Comparison of ENCODE assay signal across 9 mouse cellular contexts in genomic region chr10:80130403-80131031, GRCm38 (mm10). TPM values are rescaled to one million over a fixed set of nuclear protein-coding genes. Genes with fewer than 3 reads are reported as not detected.
DNase-seq lines count a peak whose midpoint lies in the region; ATAC-seq lines count a peak whose summit lies in the region.
"Had no signal": no experiment of that assay in that cellular context is flagged by ENCODE, and none has a peak within 500 bp of the region (broad histone marks: within the 10 kb centered on the region; RNA-seq: fewer than 3 reads in every experiment).

No protein-coding gene starts in this region.

- ATAC-seq in frontal cortex, adult (ENCODE audit: low TSS enrichment), result 0 out of 2 replicates have a peak, but pooled peaks have one; percentile 4
- no peak for ATAC-seq in midbrain, embryonic 11.5 days (ENCODE audit: low FRiP score)
- ATAC-seq in midbrain, embryonic 16.5 days, result no peak; the same call in 1 of the 2 replicates
- peak; percentile 42; the same call in 1 of the 2 replicates for ATAC-seq in stomach, embryonic 14.5 days (ENCODE audit: insufficient number of reproducible peaks, insufficient read depth, low FRiP score, low read depth)
- ATAC-seq in activated CD4-positive, CD25-positive, alpha-beta regulatory T cell, adult 4 months, result no peak
- no peak for ATAC-seq in megakaryocyte-erythroid progenitor cell, adult 5-6 weeks (replicated peaks; ENCODE audit: low FRiP score, low TSS enrichment, poor library complexity, severe bottlenecking)

- no peak overlapping the region for H3K27ac ChIP-seq in midbrain, embryonic 11.5 days (ENCODE audit: low read depth, low read length)
- H3K27ac ChIP-seq in midbrain, embryonic 16.5 days (ENCODE audit: low read length), result no peak overlapping the region
- peak overlapping the region; percentile 27; the same call in 1 of the 2 replicates for H3K27ac ChIP-seq in stomach, embryonic 14.5 days (ENCODE audit: low read length)

- no peak overlapping the region for H3K4me2 ChIP-seq in midbrain, embryonic 11.5 days
- H3K4me2 ChIP-seq in midbrain, embryonic 16.5 days (ENCODE audit: low read length), result no peak overlapping the region
- no peak overlapping the region for H3K4me2 ChIP-seq in stomach, embryonic 14.5 days (replicated peaks; ENCODE audit: low read depth, low read length)

- no peak overlapping the region for H3K9ac ChIP-seq in midbrain, embryonic 11.5 days (ENCODE audit: low read length)
- H3K9ac ChIP-seq in midbrain, embryonic 16.5 days (ENCODE audit: low read depth, low read length), result no peak overlapping the region
- H3K9ac ChIP-seq in stomach, embryonic 14.5 days (replicated peaks; ENCODE audit: low read depth, low read length), result no peak overlapping the region

- 87% methylated on average over 18 of the region's 18 CpGs for WGBS in midbrain, embryonic 11.5 days
- WGBS in midbrain, embryonic 16.5 days, result 89% methylated on average over 18 of the region's 18 CpGs
- WGBS in stomach, embryonic 14.5 days, result 65% methylated on average over 18 of the region's 18 CpGs

- no peak overlapping the region for H3K4me3 ChIP-seq in midbrain, embryonic 11.5 days (ENCODE audit: low read depth, low read length)
- no peak overlapping the region for H3K4me3 ChIP-seq in midbrain, embryonic 16.5 days (ENCODE audit: low read depth, low read length)
- H3K4me3 ChIP-seq in stomach, embryonic 14.5 days (ENCODE audit: low read depth, low read length), result no peak overlapping the region

- no peaks in the 10 kb centered on the region for H3K9me3 ChIP-seq in midbrain, embryonic 11.5 days (ENCODE audit: control insufficient read depth, low read length)
- H3K9me3 ChIP-seq in midbrain, embryonic 16.5 days (replicated peaks; ENCODE audit: control insufficient read depth, low read length, poor library complexity, severe bottlenecking), result no peaks in the 10 kb centered on the region
- no peaks in the 10 kb centered on the region for H3K9me3 ChIP-seq in stomach, embryonic 14.5 days (ENCODE audit: control insufficient read depth, low read depth, low read length)

- peaks cover 27% of the 10 kb centered on the region for H3K36me3 ChIP-seq in midbrain, embryonic 11.5 days (ENCODE audit: control insufficient read depth, insufficient read depth, low read length)
- H3K36me3 ChIP-seq in midbrain, embryonic 16.5 days (ENCODE audit: control insufficient read depth, insufficient read depth, low read length), result peaks cover 49% of the 10 kb centered on the region
- peaks cover 67% of the 10 kb centered on the region for H3K36me3 ChIP-seq in stomach, embryonic 14.5 days (ENCODE audit: control insufficient read depth, insufficient read depth, low read length)

- DNase-seq in frontal cortex, postnatal 10 days (ENCODE audit: low spot score in 2 of 2), result no peak
- DNase-seq in midbrain, embryonic 11.5 days (ENCODE audit: low spot score, missing footprints), result peak; percentile 71
- peak; percentile 72 for DNase-seq in kidney, postnatal 10 days
- DNase-seq: lung, adult 2 months had no signal

- H3K4me1 ChIP-seq in midbrain, embryonic 11.5 days (ENCODE audit: control insufficient read depth, insufficient read depth, low read length), result peaks cover 13% of the 10 kb centered on the region
- no peaks in the 10 kb centered on the region for H3K4me1 ChIP-seq in midbrain, embryonic 16.5 days (ENCODE audit: control insufficient read depth, insufficient read depth, low read length)
- peaks cover 4% of the 10 kb centered on the region; the same call in 1 of the 2 replicates for H3K4me1 ChIP-seq in stomach, embryonic 14.5 days (ENCODE audit: control insufficient read depth, insufficient read depth, low read length)

- H3K27me3 ChIP-seq in midbrain, embryonic 11.5 days (ENCODE audit: control insufficient read depth, insufficient read depth, low read length), result peaks cover 2% of the 10 kb centered on the region; the same call in 1 of the 2 replicates
- no peaks in the 10 kb centered on the region for H3K27me3 ChIP-seq in midbrain, embryonic 16.5 days (ENCODE audit: control insufficient read depth, insufficient read depth, low read depth, low read length)
- no peaks in the 10 kb centered on the region for H3K27me3 ChIP-seq in stomach, embryonic 14.5 days (ENCODE audit: control insufficient read depth, insufficient read depth, low read length)

RNA-seq across cellular contexts. Expression of gene Atp5d, which starts 7.9 kb away (rescaled TPM):
- 329 and 355 TPM in 2 replicates for polyA plus RNA-seq in midbrain, embryonic 11.5 days (2014; fragmentation: Nextera tagmentation; extraction: Ambion mirVana)
- 433 and 454 TPM in 2 replicates for polyA plus RNA-seq in midbrain, embryonic 16.5 days (2015; fragmentation: Nextera tagmentation; extraction: Ambion mirVana)
- polyA plus RNA-seq in stomach, embryonic 14.5 days (2014; fragmentation: Nextera tagmentation; extraction: Ambion mirVana), result 481 and 531 TPM in 2 replicates
- polyA plus RNA-seq in activated CD4-positive, CD25-positive, alpha-beta regulatory T cell, adult 4 months (2017; shearing (Covaris generic)), result 100 to 1,000 TPM; 338 to 428 TPM
- total RNA-seq in megakaryocyte-erythroid progenitor cell, adult 5-6 weeks (2014; fragmentation: Nextera tagmentation), result 282 and 325 TPM in 2 replicates
- 29.3 and 49.3 TPM in 2 replicates for total RNA-seq in megakaryocyte-erythroid progenitor cell, adult 5-6 weeks (2017)

RNA-seq across cellular contexts. Expression of gene Cbarp, which starts 10.1 kb away (rescaled TPM):
- 11.1 and 11.8 TPM in 2 replicates for polyA plus RNA-seq in midbrain, embryonic 11.5 days (2014; fragmentation: Nextera tagmentation; extraction: Ambion mirVana)
- 70.3 and 81.6 TPM in 2 replicates for polyA plus RNA-seq in midbrain, embryonic 16.5 days (2015; fragmentation: Nextera tagmentation; extraction: Ambion mirVana)
- 7.5 and 10.1 TPM in 2 replicates for polyA plus RNA-seq in stomach, embryonic 14.5 days (2014; fragmentation: Nextera tagmentation; extraction: Ambion mirVana)
- under 1 TPM; 0.74 to 0.96 TPM for polyA plus RNA-seq in activated CD4-positive, CD25-positive, alpha-beta regulatory T cell, adult 4 months (2017; shearing (Covaris generic))
- 5.2 and 10.5 TPM in 2 replicates for total RNA-seq in megakaryocyte-erythroid progenitor cell, adult 5-6 weeks (2014; fragmentation: Nextera tagmentation)
- 3.7 TPM in 1 of 2 replicates, not detected in the other for total RNA-seq in megakaryocyte-erythroid progenitor cell, adult 5-6 weeks (2017)

RNA-seq across cellular contexts. Expression of gene Stk11, which starts 14.9 kb away (rescaled TPM):
- polyA plus RNA-seq in midbrain, embryonic 11.5 days (2014; fragmentation: Nextera tagmentation; extraction: Ambion mirVana), result 18.5 and 23.1 TPM in 2 replicates
- polyA plus RNA-seq in midbrain, embryonic 16.5 days (2015; fragmentation: Nextera tagmentation; extraction: Ambion mirVana), result 14.2 and 15.4 TPM in 2 replicates
- 25.2 and 25.9 TPM in 2 replicates for polyA plus RNA-seq in stomach, embryonic 14.5 days (2014; fragmentation: Nextera tagmentation; extraction: Ambion mirVana)
- polyA plus RNA-seq in activated CD4-positive, CD25-positive, alpha-beta regulatory T cell, adult 4 months (2017; shearing (Covaris generic)), result 10 to 100 TPM; 22.1 to 25.4 TPM
- 152 and 213 TPM in 2 replicates for total RNA-seq in megakaryocyte-erythroid progenitor cell, adult 5-6 weeks (2014; fragmentation: Nextera tagmentation)
- total RNA-seq in megakaryocyte-erythroid progenitor cell, adult 5-6 weeks (2017), result 116 and 174 TPM in 2 replicates

RNA-seq across cellular contexts. Expression of gene Midn, which starts 17.6 kb away (rescaled TPM):
- 66.0 and 71.3 TPM in 2 replicates for polyA plus RNA-seq in midbrain, embryonic 11.5 days (2014; fragmentation: Nextera tagmentation; extraction: Ambion mirVana)
- polyA plus RNA-seq in midbrain, embryonic 16.5 days (2015; fragmentation: Nextera tagmentation; extraction: Ambion mirVana), result 15.5 and 21.1 TPM in 2 replicates
- polyA plus RNA-seq in stomach, embryonic 14.5 days (2014; fragmentation: Nextera tagmentation; extraction: Ambion mirVana), result 29.3 and 32.1 TPM in 2 replicates
- polyA plus RNA-seq in activated CD4-positive, CD25-positive, alpha-beta regulatory T cell, adult 4 months (2017; shearing (Covaris generic)), result 1 to 10 TPM; 7.3 to 9.2 TPM
- 30.9 and 34.0 TPM in 2 replicates for total RNA-seq in megakaryocyte-erythroid progenitor cell, adult 5-6 weeks (2014; fragmentation: Nextera tagmentation)
- 9.4 and 10.5 TPM in 2 replicates for total RNA-seq in megakaryocyte-erythroid progenitor cell, adult 5-6 weeks (2017)

RNA-seq across cellular contexts. Expression of gene Sbno2, which starts 25.1 kb away (rescaled TPM):
- 7.0 and 7.3 TPM in 2 replicates for polyA plus RNA-seq in midbrain, embryonic 11.5 days (2014; fragmentation: Nextera tagmentation; extraction: Ambion mirVana)
- 11.6 and 12.5 TPM in 2 replicates for polyA plus RNA-seq in midbrain, embryonic 16.5 days (2015; fragmentation: Nextera tagmentation; extraction: Ambion mirVana)
- 13.2 and 15.7 TPM in 2 replicates for polyA plus RNA-seq in stomach, embryonic 14.5 days (2014; fragmentation: Nextera tagmentation; extraction: Ambion mirVana)
- polyA plus RNA-seq in activated CD4-positive, CD25-positive, alpha-beta regulatory T cell, adult 4 months (2017; shearing (Covaris generic)), result 10 to 100 TPM; 26.8 to 32.5 TPM
- 34.4 and 39.7 TPM in 2 replicates for total RNA-seq in megakaryocyte-erythroid progenitor cell, adult 5-6 weeks (2014; fragmentation: Nextera tagmentation)
- total RNA-seq in megakaryocyte-erythroid progenitor cell, adult 5-6 weeks (2017), result 12.1 and 12.9 TPM in 2 replicates

Comparison
In these comparisons a context has a peak if more than half of its experiments do, and no peak if none do; other contexts are left out.
1. ATAC-seq: peak in frontal cortex, adult (single experiment) and stomach, embryonic 14.5 days (single experiment); none in midbrain, embryonic 11.5 days (single experiment), midbrain, embryonic 16.5 days (single experiment), activated CD4-positive, CD25-positive, alpha-beta regulatory T cell, adult 4 months (single experiment) and megakaryocyte-erythroid progenitor cell, adult 5-6 weeks (single experiment).
2. DNase-seq: peak in midbrain, embryonic 11.5 days (single experiment) and kidney, postnatal 10 days (single experiment); none in frontal cortex, postnatal 10 days (0 of 2).